Mouse (Mus musculus) kidney, postnatal 0 days (tissue): ENCODE results near the gene Smndc1. TPM values are rescaled to one million over a fixed set of nuclear protein-coding genes. Genes with fewer than 3 reads are reported as not detected.

Experiments used
- ATAC-seq: fragments of 200-750 bp; cut with Nextera tagmentation; replicated peaks from 2 replicates; pipeline ENCODE4 v1.8.0; 2017; ENCODE audit warnings: low read depth, moderate number of reproducible peaks, moderate TSS enrichment, moderate library complexity; ENCODE audit not compliant: low FRiP score
- DNase-seq: peaks from one replicate; pipeline ENCODE4 v3.0.0-alpha.2; 2016; ENCODE audit warnings: low spot score
- H3K27ac ChIP-seq: fragments of 300-500 bp; sonication (generic); 2 replicates; pipeline ENCODE4 v1.5.1; 2014; ENCODE audit warnings: mild to moderate bottlenecking
- H3K27me3 ChIP-seq: fragments of 300-500 bp; sonication (generic); 2 replicates; pipeline ENCODE4 v1.6.1; 2014; ENCODE audit warnings: low read length, mixed read lengths; ENCODE audit not compliant: insufficient read depth
- H3K36me3 ChIP-seq: fragments of 300-500 bp; sonication (generic); 2 replicates; pipeline ENCODE4 v1.6.1; 2014; ENCODE audit warnings: low read length, mixed read lengths; ENCODE audit not compliant: insufficient read depth
- H3K4me1 ChIP-seq: fragments of 300-500 bp; sonication (generic); replicated peaks from 2 replicates; pipeline ENCODE4 v1.6.1; 2014; ENCODE audit warnings: antibody characterized with exemption, low read length, mixed read lengths; ENCODE audit not compliant: insufficient read depth
- H3K4me2 ChIP-seq: fragments of 300-500 bp; sonication (generic); 2 replicates; pipeline ENCODE4 v1.6.1; 2014; ENCODE audit warnings: mild to moderate bottlenecking, low read length, moderate library complexity, mixed read lengths
- H3K4me3 ChIP-seq: fragments of 300-500 bp; sonication (generic); replicated peaks from 2 replicates; pipeline ENCODE4 v1.5.1; 2014; ENCODE audit warnings: low read depth, low read length
- H3K9ac ChIP-seq: fragments of 300-500 bp; sonication (generic); 2 replicates; pipeline ENCODE4 v1.6.1; 2014; ENCODE audit warnings: low read depth, low read length
- H3K9me3 ChIP-seq: fragments of 300-500 bp; sonication (generic); replicated peaks from 2 replicates; pipeline ENCODE4 v1.6.1; 2016; ENCODE audit warnings: low read length, inconsistent platforms, mixed read lengths
- CTCF ChIP-seq: IDR thresholded peaks from 2 replicates; pipeline ENCODE4 v1.5.1; 2016; ENCODE audit warnings: antibody characterized with exemption, low read depth, mild to moderate bottlenecking, moderate library complexity
- WGBS: fragments of 180-500 bp; shearing (Covaris S2); extraction: QIAGEN DNeasy Blood & Tissue Kit; methylation state at CpG from one replicate; pipeline ENCODE4 v1.1.7; 2014; 5-methylcytosine and 5-hydroxymethylcytosine counted together
- polyA plus RNA-seq: library from polyadenylated mRNA; unstranded; fragments of >200 nt; fragmentation: Nextera tagmentation; extraction: Ambion mirVana; gene quantifications from 2 replicates; pipeline ENCODE4 v1.2.1, GENCODE M21; 2015

Gene Smndc1
- polyA plus RNA-seq, 1 experiment from 2014 or later = 47.2 TPM

DNA sequence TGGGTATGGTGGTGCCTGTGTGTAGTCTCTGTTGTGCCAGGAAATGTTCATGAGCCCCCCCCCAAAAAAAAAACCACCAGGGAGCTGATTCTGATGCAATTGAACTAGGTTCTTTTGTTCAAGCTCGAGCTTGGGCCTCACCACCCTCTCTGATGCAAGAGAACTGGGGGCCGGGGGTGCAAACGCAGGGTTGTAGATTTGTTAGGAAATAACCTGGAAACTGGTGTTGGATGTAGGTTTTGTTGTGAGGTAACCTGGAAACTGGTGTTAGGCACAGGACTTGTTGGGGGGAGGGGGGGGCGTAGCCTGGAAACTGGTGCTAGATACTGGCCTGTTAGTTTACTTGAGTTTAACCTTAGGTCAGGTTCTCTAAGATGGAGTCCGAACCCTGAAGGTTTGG, 1.4 kb upstream of the Smndc1 start:
- DNase-seq (no peak), ATAC-seq (no peak)
- TF ChIP-seq CTCF = no peak
- H3K4me1 ChIP-seq = peaks cover 12% of the 10 kb centered on the region; the same call in 1 of the 2 replicates
- H3K27ac ChIP-seq = peak overlapping the region; percentile 89; the same call in 1 of the 2 replicates
- 84% methylated on average over 5 of the region's 5 CpGs for WGBS
- peaks cover 13% of the 10 kb centered on the region; the same call in 1 of the 2 replicates for H3K36me3 ChIP-seq
- no peak overlapping the region for H3K4me3 ChIP-seq
- no peaks in the 10 kb centered on the region for H3K9me3 ChIP-seq
- peak overlapping the region; percentile 27 for H3K9ac ChIP-seq
- H3K4me2 ChIP-seq = peak overlapping the region; percentile 76
- H3K27me3 ChIP-seq = no peaks in the 10 kb centered on the region

DNA sequence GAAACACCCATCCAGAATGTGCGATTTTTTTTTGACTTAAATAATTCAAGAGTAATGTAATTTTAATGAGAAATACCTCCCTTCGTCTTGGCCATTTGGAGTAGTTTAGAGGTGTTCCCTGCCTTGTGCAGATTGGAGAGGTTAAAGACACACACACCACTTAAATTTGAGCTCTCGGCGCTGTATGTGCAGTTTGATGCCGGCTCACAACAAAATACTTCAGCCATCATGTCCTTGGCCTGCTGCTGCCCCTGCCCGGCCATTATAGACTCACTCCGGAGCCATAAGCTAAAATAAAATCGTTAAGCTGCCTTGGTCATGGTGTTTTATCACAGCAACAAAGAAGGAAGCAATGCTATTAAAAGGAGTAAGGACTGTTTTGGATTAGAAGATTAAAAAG, 1.0 kb upstream of the Smndc1 start:
- no peak for TF ChIP-seq CTCF
- H3K27ac ChIP-seq = peak overlapping the region; percentile 89
- no peaks in the 10 kb centered on the region for H3K9me3 ChIP-seq
- WGBS = 44% methylated on average over 8 of the region's 8 CpGs
- no peak for ATAC-seq
- H3K4me2 ChIP-seq = peak overlapping the region; percentile 76
- H3K4me3 ChIP-seq = peak overlapping the region; percentile 62
- peak overlapping the region; percentile 73 for H3K9ac ChIP-seq
- no peak for DNase-seq
- peaks cover 12% of the 10 kb centered on the region; the same call in 1 of the 2 replicates for H3K4me1 ChIP-seq
- peaks cover 14% of the 10 kb centered on the region; the same call in 1 of the 2 replicates for H3K36me3 ChIP-seq
- H3K27me3 ChIP-seq = no peaks in the 10 kb centered on the region

DNA sequence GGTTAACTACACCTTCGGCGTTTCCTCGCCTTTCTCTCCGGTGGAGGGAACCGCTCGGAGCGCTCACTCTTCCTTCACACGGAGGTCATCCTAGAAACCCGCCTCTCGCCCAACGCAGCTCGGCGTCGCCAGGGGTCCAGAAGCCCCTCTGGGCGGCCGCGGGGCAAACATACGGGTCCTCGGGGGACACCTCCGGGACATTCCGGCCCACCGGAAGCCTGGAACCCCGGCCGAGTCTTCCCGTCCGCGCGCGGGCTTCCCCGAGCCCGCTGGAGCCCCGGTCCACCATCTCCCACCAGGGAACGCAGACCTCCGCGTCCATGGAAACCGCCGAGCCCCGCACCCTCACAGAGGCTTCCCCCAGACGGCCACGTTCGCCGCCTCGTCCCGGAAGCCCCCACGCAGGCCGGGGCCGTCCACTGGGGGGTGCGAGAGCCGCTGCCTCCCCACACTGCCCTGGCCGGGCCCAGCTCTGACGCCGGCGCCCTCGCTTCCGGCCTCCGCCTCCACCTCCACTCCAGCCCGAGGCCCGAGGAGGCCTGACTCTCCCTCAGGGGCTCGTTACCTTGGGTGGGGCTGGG, 437 bp downstream of the Smndc1 start:
- H3K9ac ChIP-seq = peak overlapping the region; percentile 100
- peak overlapping the region; percentile 67 for H3K4me2 ChIP-seq
- peak; percentile 29; the same call in 1 of the 2 replicates for TF ChIP-seq CTCF
- peaks cover 12% of the 10 kb centered on the region; the same call in 1 of the 2 replicates for H3K4me1 ChIP-seq
- H3K36me3 ChIP-seq = peaks cover 21% of the 10 kb centered on the region; the same call in 1 of the 2 replicates
- under 1% methylated on average over 51 of the region's 59 CpGs for WGBS
- H3K9me3 ChIP-seq = no peaks in the 10 kb centered on the region
- ATAC-seq (peak; percentile 86), DNase-seq (peak; percentile 76)
- no peaks in the 10 kb centered on the region for H3K27me3 ChIP-seq
- peak overlapping the region; percentile 100 for H3K27ac ChIP-seq
- peak overlapping the region; percentile 95 for H3K4me3 ChIP-seq

DNA sequence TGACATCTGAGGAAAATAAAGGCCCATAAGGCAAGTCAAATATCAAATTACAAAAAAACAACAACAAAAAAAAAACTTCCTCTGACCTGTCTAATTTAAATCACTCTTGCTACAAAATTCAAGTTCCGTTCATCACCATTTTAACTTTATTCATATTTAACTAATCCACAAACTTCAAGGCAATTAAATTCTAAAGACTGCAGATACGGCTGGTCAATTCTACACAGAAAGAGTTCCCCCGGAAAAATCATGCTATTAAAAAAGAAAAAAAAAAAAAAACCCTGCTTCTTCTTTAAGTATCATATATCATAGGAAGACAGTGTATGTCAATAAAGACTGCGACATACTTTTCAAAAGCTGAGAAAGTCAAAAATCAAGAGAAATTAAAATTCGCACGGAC, 961 bp downstream of the Smndc1 start:
- peaks cover 12% of the 10 kb centered on the region; the same call in 1 of the 2 replicates for H3K4me1 ChIP-seq
- H3K9me3 ChIP-seq = no peaks in the 10 kb centered on the region
- TF ChIP-seq CTCF = no peak
- peak overlapping the region; percentile 95 for H3K4me3 ChIP-seq
- H3K27me3 ChIP-seq = no peaks in the 10 kb centered on the region
- 5% methylated on average over 6 of the region's 6 CpGs for WGBS
- DNase-seq (no peak), ATAC-seq (no peak)
- peak overlapping the region; percentile 67 for H3K4me2 ChIP-seq
- H3K27ac ChIP-seq = peak overlapping the region; percentile 100
- H3K9ac ChIP-seq = peak overlapping the region; percentile 100
- H3K36me3 ChIP-seq = peaks cover 21% of the 10 kb centered on the region; the same call in 1 of the 2 replicates

DNA sequence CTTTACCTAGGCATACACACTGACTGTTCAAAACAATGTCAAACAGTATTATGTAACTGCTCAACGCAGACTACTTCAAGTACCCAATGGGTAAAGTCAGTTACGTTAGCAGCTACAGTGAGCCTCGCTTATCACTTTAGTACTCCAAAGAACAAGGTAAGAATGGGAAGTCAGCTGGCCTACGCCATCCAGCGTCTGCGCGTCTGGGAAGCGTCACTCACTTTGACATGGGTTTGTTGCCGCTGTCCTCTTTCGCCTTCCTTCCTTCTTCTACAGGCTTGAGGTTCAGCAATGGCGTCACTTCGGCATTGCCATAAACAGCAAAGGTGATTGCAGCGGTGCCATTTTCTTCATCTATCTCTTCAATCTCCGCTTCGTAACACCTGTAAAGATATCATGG, 7.0 kb downstream of the Smndc1 start:
- ATAC-seq = no peak
- Histone ChIP-seq H3K36me3 (peaks cover 47% of the 10 kb centered on the region), H3K4me3 (no peak overlapping the region), H3K4me1 (no peaks in the 10 kb centered on the region), H3K27me3 (no peaks in the 10 kb centered on the region), H3K4me2 (no peak overlapping the region), H3K9me3 (no peaks in the 10 kb centered on the region), H3K27ac (no peak overlapping the region), H3K9ac (no peak overlapping the region)
- TF ChIP-seq CTCF = no peak
- DNase-seq = no peak
- 95% methylated on average over 15 of the region's 15 CpGs for WGBS

DNA sequence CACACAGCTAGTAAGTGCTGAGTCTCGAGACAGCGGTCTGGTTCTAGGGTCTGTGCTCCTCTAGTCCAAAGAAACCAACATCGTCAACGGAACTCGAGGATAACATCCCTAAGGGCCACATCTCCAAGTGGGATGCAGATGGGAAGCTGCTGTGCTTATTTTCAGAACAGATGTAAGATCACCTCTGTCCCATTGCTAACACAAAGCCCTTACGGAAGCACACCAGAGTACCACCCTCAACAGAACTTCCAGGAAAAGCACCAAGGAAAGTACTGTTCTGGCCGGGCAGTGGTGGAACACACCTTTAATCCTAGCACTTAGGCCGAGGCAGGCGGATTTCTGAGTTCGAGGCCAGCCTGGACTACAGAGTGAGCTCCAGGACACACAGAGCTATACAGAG, 12.0 kb downstream of the Smndc1 start:
- no peak for DNase-seq

More for the DNA sequence above, 12.0 kb downstream of the Smndc1 start:
- WGBS = 93% methylated on average over 10 of the region's 10 CpGs
- H3K27me3 ChIP-seq = no peaks in the 10 kb centered on the region
- H3K4me1 ChIP-seq = 0 out of 2 replicates have a peak, but pooled peaks cover 3% of the 10 kb centered on the region
- H3K36me3 ChIP-seq = peaks cover 31% of the 10 kb centered on the region
- no peak overlapping the region for H3K9ac ChIP-seq
- H3K27ac ChIP-seq = no peak overlapping the region
- no peak for ATAC-seq
- no peak for TF ChIP-seq CTCF
- no peak overlapping the region for H3K4me2 ChIP-seq
- H3K9me3 ChIP-seq = no peaks in the 10 kb centered on the region
- no peak overlapping the region for H3K4me3 ChIP-seq
